Mouse (Mus musculus): ENCODE results near the gene Prex1.

Gene Prex1

GRCm38 (mm10) chr2:166606053-166606452 is 107.6 kb downstream of the Prex1 start:
- DNase-seq (ENCODE audit: low spot score in 2 of 2) = no peak

GRCm38 (mm10) chr2:166605164-166605831 is 108.3 kb downstream of the Prex1 start:
- peak; percentile 54 to 57 for DNase-seq (ENCODE audit: low spot score in 2 of 2)

- DNase-seq (ENCODE audit: low spot score in 2 of 2) = no peak
These were observed 110.7 kb downstream of the Prex1 start for GRCm38 (mm10) chr2:166602948-166603347.

- DNase-seq (ENCODE audit: low spot score in 2 of 2) = no peak
These were observed 112.2 kb downstream of the Prex1 start for GRCm38 (mm10) chr2:166601420-166601819.

- DNase-seq (ENCODE audit: low spot score in 2 of 2) = no peak
These were observed 115.0 kb downstream of the Prex1 start for GRCm38 (mm10) chr2:166598453-166599155.

- DNase-seq (ENCODE audit: low spot score in 2 of 2) = no peak
These were observed 115.9 kb downstream of the Prex1 start for GRCm38 (mm10) chr2:166597763-166598162.

GRCm38 (mm10) chr2:166592034-166592912 is 121.4 kb downstream of the Prex1 start:
- peak; percentile 46 to 65 for DNase-seq (ENCODE audit: low spot score in 2 of 2)

GRCm38 (mm10) chr2:166584491-166584890 is 129.1 kb downstream of the Prex1 start:
- no peak for DNase-seq (ENCODE audit: low spot score in 2 of 2)

- no peak for DNase-seq (ENCODE audit: low spot score in 2 of 2)
These were observed 130.3 kb downstream of the Prex1 start for GRCm38 (mm10) chr2:166583292-166583691.

- DNase-seq (ENCODE audit: low spot score in 2 of 2) = no peak
These were observed 131.6 kb downstream of the Prex1 start for GRCm38 (mm10) chr2:166581881-166582583.

- no peak for DNase-seq (ENCODE audit: low spot score in 2 of 2)
These were observed 133.8 kb downstream of the Prex1 start for GRCm38 (mm10) chr2:166579793-166580192.

GRCm38 (mm10) chr2:166579361-166579760 is 134.3 kb downstream of the Prex1 start:
- DNase-seq (ENCODE audit: low spot score in 2 of 2) = no peak

GRCm38 (mm10) chr2:166575419-166575818 is 138.2 kb downstream of the Prex1 start:
- DNase-seq (ENCODE audit: low spot score in 2 of 2) = no peak

GRCm38 (mm10) chr2:166574934-166575333 is 138.7 kb downstream of the Prex1 start:
- DNase-seq (ENCODE audit: low spot score in 2 of 2) = peak in 1 of 2 experiments; percentile 34

- no peak for DNase-seq (ENCODE audit: low spot score in 2 of 2)
These were observed 140.0 kb downstream of the Prex1 start for GRCm38 (mm10) chr2:166573621-166574020.

GRCm38 (mm10) chr2:166572297-166572696 is 141.3 kb downstream of the Prex1 start:
- no peak for DNase-seq (ENCODE audit: low spot score in 2 of 2)

GRCm38 (mm10) chr2:166569182-166569581 is 144.4 kb downstream of the Prex1 start:
- DNase-seq (ENCODE audit: low spot score in 2 of 2) = no peak

GRCm38 (mm10) chr2:166565503-166565902 is 148.1 kb downstream of the Prex1 start:
- DNase-seq (ENCODE audit: low spot score in 2 of 2) = no peak

- peak in 1 of 2 experiments; percentile 54 for DNase-seq (ENCODE audit: low spot score in 2 of 2)
These were observed 149.2 kb downstream of the Prex1 start for GRCm38 (mm10) chr2:166564455-166564854.

- peak; percentile 51 to 77 for DNase-seq (ENCODE audit: low spot score in 2 of 2)
These were observed 149.7 kb downstream of the Prex1 start for GRCm38 (mm10) chr2:166563890-166564289.

- no peak for DNase-seq (ENCODE audit: low spot score in 2 of 2)
These were observed 150.6 kb downstream of the Prex1 start for GRCm38 (mm10) chr2:166563076-166563475.

- DNase-seq (ENCODE audit: low spot score in 2 of 2) = no peak
These were observed 151.9 kb downstream of the Prex1 start for GRCm38 (mm10) chr2:166561781-166562180.
